Mouse (Mus musculus): ENCODE results near the gene P2ry2. TPM values are rescaled to one million over a fixed set of nuclear protein-coding genes. Genes with fewer than 3 reads are reported as not detected.

P2ry2 gene
- polyA plus RNA-seq, 2 experiments: 2.1 to 3.2 TPM

DNA sequence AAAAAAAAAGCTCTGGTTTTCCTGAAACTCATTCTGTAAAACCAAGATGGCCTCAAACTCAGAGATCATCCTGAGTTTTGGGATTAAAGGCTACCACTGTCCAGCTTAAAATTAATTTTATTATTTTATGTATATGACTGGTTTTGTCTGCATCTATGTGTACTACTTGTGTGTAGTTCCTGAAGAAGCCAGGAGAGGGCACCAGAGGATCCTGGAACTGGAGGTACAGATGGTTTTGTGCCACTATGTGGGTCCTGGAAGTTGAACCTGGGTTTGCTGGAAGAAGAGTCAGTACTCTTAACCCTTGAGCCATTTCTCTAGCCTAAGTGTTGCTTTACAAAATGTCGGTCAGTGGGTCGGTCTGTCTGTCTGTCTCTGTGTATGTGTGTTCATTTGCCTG lies 54.2 kb downstream of the P2ry2 start:
- DNase-seq (ENCODE audit: low spot score) (no peak), ATAC-seq (ENCODE audit: low FRiP score, low read depth) (no peak)
- Histone ChIP-seq H3K27me3 (ENCODE audit: control insufficient read depth, insufficient read depth, low read length) (no peaks in the 10 kb centered on the region), H3K4me3 (replicated peaks; ENCODE audit: low read length) (no peak overlapping the region), H3K27ac (replicated peaks; ENCODE audit: low read depth, low read length) (no peak overlapping the region), H3K36me3 (ENCODE audit: control insufficient read depth, insufficient read depth, low read length) (no peaks in the 10 kb centered on the region), H3K9me3 (ENCODE audit: control insufficient read depth, low read length) (no peaks in the 10 kb centered on the region), H3K9ac (ENCODE audit: low read depth, low read length, severe bottlenecking) (no peak overlapping the region), H3K4me1 (ENCODE audit: control insufficient read depth, insufficient read depth, low read length) (no peaks in the 10 kb centered on the region), H3K4me2 (replicated peaks; ENCODE audit: low read depth, low read length, severe bottlenecking) (no peak overlapping the region)
- TF ChIP-seq POLR2A (IDR thresholded peaks at IDR 0.05; ENCODE audit: borderline replicate concordance, extremely low read depth, insufficient read depth, insufficient read length): no peak
- WGBS: 93% methylated on average over 2 of the region's 2 CpGs

DNA sequence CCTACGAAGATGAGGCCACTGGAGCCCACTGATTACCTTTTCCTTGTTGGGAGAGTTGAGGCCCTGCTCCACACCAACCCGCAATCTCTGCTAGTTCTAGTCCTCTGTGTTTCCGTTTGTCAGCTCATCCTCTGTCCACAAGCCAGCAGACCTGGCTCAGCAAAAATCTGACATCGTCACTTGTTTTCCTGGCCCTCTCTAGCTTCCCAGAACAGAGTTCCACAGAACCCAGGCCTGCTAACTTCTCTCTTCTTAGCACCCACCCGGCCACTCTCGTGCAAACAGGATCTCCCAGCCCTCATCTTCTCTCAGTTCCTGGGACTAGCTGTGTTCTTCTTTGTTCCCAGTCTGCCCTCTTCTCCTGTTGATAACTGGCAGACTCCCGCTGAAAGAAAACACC lies 60.0 kb downstream of the P2ry2 start:
- DNase-seq (ENCODE audit: low spot score) (no peak), ATAC-seq (ENCODE audit: low FRiP score, low read depth) (no peak)
- Histone ChIP-seq H3K9ac (ENCODE audit: low read depth, low read length, severe bottlenecking) (no peak overlapping the region), H3K4me1 (ENCODE audit: control insufficient read depth, insufficient read depth, low read length) (no peaks in the 10 kb centered on the region), H3K4me3 (replicated peaks; ENCODE audit: low read length) (no peak overlapping the region), H3K9me3 (ENCODE audit: control insufficient read depth, low read length) (no peaks in the 10 kb centered on the region), H3K4me2 (replicated peaks; ENCODE audit: low read depth, low read length, severe bottlenecking) (no peak overlapping the region), H3K27ac (replicated peaks; ENCODE audit: low read depth, low read length) (no peak overlapping the region), H3K27me3 (ENCODE audit: control insufficient read depth, insufficient read depth, low read length) (no peaks in the 10 kb centered on the region), H3K36me3 (ENCODE audit: control insufficient read depth, insufficient read depth, low read length) (no peaks in the 10 kb centered on the region)
- TF ChIP-seq POLR2A (IDR thresholded peaks at IDR 0.05; ENCODE audit: borderline replicate concordance, extremely low read depth, insufficient read depth, insufficient read length): no peak
- 80% methylated on average over 7 of the region's 7 CpGs for WGBS

DNA sequence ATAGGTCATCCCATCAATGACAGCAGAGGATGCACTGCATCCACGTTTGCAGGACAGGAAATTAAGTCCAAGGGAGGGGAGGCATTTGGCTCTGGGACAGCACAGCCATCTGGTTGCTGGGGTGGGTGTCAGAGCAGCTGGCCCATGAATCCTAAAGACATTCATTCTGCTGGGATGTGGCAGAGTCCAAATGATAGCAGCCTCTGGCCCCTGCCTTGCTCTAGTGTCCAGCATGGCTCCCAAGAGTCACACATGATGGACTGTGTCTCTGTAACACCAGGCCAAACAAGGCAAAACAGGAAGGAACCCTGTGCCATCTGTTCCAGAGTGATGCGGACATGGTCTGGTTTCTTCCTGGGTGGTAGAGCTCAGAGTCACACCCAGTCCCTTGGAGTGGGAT lies 60.8 kb downstream of the P2ry2 start:
- 58% methylated on average over 2 of the region's 2 CpGs for WGBS
- H3K9ac ChIP-seq (ENCODE audit: low read depth, low read length, severe bottlenecking): no peak overlapping the region
- no peaks in the 10 kb centered on the region for H3K4me1 ChIP-seq (ENCODE audit: control insufficient read depth, insufficient read depth, low read length)
- H3K4me2 ChIP-seq (replicated peaks; ENCODE audit: low read depth, low read length, severe bottlenecking): no peak overlapping the region
- ATAC-seq (ENCODE audit: low FRiP score, low read depth) (no peak), DNase-seq (ENCODE audit: low spot score) (no peak)
- H3K36me3 ChIP-seq (ENCODE audit: control insufficient read depth, insufficient read depth, low read length): no peaks in the 10 kb centered on the region
- H3K4me3 ChIP-seq (replicated peaks; ENCODE audit: low read length): no peak overlapping the region
- H3K9me3 ChIP-seq (ENCODE audit: control insufficient read depth, low read length): no peaks in the 10 kb centered on the region
- TF ChIP-seq POLR2A (IDR thresholded peaks at IDR 0.05; ENCODE audit: borderline replicate concordance, extremely low read depth, insufficient read depth, insufficient read length): no peak
- no peaks in the 10 kb centered on the region for H3K27me3 ChIP-seq (ENCODE audit: control insufficient read depth, insufficient read depth, low read length)
- no peak overlapping the region for H3K27ac ChIP-seq (replicated peaks; ENCODE audit: low read depth, low read length)

DNA sequence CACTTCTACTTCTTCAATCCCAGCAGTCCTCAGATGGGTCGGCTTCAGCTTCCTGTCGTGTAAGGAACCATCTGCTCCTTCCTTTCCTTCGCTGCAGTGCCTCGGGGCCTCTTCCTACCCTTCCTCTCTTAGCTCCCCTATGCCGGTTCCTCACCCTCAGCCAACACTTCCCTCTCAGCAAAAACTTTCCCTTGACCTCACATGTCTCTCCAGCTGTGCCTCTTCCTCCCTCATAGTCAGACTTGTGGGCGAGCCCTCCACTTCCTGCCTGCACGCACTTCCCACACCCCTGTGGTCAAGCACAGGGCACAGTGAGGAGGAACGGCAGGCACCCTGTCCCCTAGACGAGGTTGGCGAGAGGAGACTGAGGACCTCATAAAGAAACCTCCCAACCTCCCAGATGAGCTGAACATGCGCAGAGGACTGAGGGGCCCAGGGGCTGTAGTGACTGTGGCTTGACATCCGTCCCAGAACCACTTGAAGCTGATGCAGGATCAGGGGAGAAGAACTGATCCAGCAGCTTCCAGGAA lies 62.1 kb downstream of the P2ry2 start:
- H3K27ac ChIP-seq (replicated peaks; ENCODE audit: low read depth, low read length): no peak overlapping the region
- no peaks in the 10 kb centered on the region for H3K36me3 ChIP-seq (ENCODE audit: control insufficient read depth, insufficient read depth, low read length)
- H3K4me2 ChIP-seq (replicated peaks; ENCODE audit: low read depth, low read length, severe bottlenecking): no peak overlapping the region
- no peaks in the 10 kb centered on the region for H3K27me3 ChIP-seq (ENCODE audit: control insufficient read depth, insufficient read depth, low read length)
- H3K4me3 ChIP-seq (replicated peaks; ENCODE audit: low read length): no peak overlapping the region
- DNase-seq (ENCODE audit: low spot score) (no peak), ATAC-seq (ENCODE audit: low FRiP score, low read depth) (no peak)
- no peak for TF ChIP-seq POLR2A (IDR thresholded peaks at IDR 0.05; ENCODE audit: borderline replicate concordance, extremely low read depth, insufficient read depth, insufficient read length)
- no peak overlapping the region for H3K9ac ChIP-seq (ENCODE audit: low read depth, low read length, severe bottlenecking)
- H3K4me1 ChIP-seq (ENCODE audit: control insufficient read depth, insufficient read depth, low read length): no peaks in the 10 kb centered on the region
- H3K9me3 ChIP-seq (ENCODE audit: control insufficient read depth, low read length): no peaks in the 10 kb centered on the region
- 43% methylated on average over 12 of the region's 12 CpGs for WGBS

DNA sequence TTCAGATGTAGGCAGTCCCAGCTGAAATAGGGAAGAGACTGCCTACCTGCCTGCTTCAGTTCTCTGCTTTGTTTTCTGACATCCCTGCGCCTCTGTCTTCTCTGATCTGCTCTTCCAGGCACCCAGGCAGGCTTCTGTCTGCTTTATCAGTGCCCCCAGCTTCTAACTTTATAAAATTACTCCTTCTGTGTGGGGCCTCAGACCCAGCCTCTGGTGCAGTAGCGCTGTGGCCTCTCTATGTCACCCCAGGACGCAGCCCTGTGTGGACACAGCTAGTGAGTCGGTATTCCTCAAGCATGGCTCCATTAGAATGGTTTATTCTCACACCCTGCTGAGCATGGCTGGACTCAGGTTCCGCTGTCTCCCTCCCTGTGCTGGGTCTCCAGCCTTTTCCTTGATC lies 62.6 kb downstream of the P2ry2 start:
- H3K9ac ChIP-seq (ENCODE audit: low read depth, low read length, severe bottlenecking): no peak overlapping the region
- no peaks in the 10 kb centered on the region for H3K36me3 ChIP-seq (ENCODE audit: control insufficient read depth, insufficient read depth, low read length)
- H3K4me2 ChIP-seq (replicated peaks; ENCODE audit: low read depth, low read length, severe bottlenecking): no peak overlapping the region
- no peak overlapping the region for H3K4me3 ChIP-seq (replicated peaks; ENCODE audit: low read length)
- no peaks in the 10 kb centered on the region for H3K27me3 ChIP-seq (ENCODE audit: control insufficient read depth, insufficient read depth, low read length)
- H3K4me1 ChIP-seq (ENCODE audit: control insufficient read depth, insufficient read depth, low read length): no peaks in the 10 kb centered on the region
- no peak overlapping the region for H3K27ac ChIP-seq (replicated peaks; ENCODE audit: low read depth, low read length)
- H3K9me3 ChIP-seq (ENCODE audit: control insufficient read depth, low read length): no peaks in the 10 kb centered on the region
- no peak for ATAC-seq (ENCODE audit: low FRiP score, low read depth)
- no peak for TF ChIP-seq POLR2A (IDR thresholded peaks at IDR 0.05; ENCODE audit: borderline replicate concordance, extremely low read depth, insufficient read depth, insufficient read length)
- no peak for DNase-seq (ENCODE audit: low spot score)
- 68% methylated on average over 5 of the region's 5 CpGs for WGBS

Other genes starting within 250 kb of the P2ry2 start
- gene Relt, start 149.4 kb downstream of the P2ry2 start, polyA plus RNA-seq (2012; rRNA removed): 8.5 and 9.8 TPM in 2 replicates
- gene Relt, start 149.4 kb downstream of the P2ry2 start, polyA plus RNA-seq (2014; fragmentation: Nextera tagmentation; extraction: Ambion mirVana): 3.0 and 3.2 TPM in 2 replicates
- gene Arhgef17, start 80.8 kb downstream of the P2ry2 start, polyA plus RNA-seq (2012; rRNA removed): 42.8 and 55.2 TPM in 2 replicates
- gene Arhgef17, start 80.8 kb downstream of the P2ry2 start, polyA plus RNA-seq (2014; fragmentation: Nextera tagmentation; extraction: Ambion mirVana): 15.4 and 16.4 TPM in 2 replicates
- gene P2ry6, start 38.2 kb downstream of the P2ry2 start, polyA plus RNA-seq (2012; rRNA removed): 5.3 and 8.5 TPM in 2 replicates
- gene P2ry6, start 38.2 kb downstream of the P2ry2 start, polyA plus RNA-seq (2014; fragmentation: Nextera tagmentation; extraction: Ambion mirVana): 5.9 and 6.5 TPM in 2 replicates
- 21.9 and 22.0 TPM in 2 replicates for gene Fchsd2, start 80.0 kb upstream of the P2ry2 start, polyA plus RNA-seq (2012; rRNA removed)
- gene Fchsd2, start 80.0 kb upstream of the P2ry2 start, polyA plus RNA-seq (2014; fragmentation: Nextera tagmentation; extraction: Ambion mirVana): 19.9 and 24.5 TPM in 2 replicates

All from limb, embryonic 14.5 days (tissue).